Mouse (Mus musculus) limb, embryonic 11.5 days (tissue): Measurements from ENCODE around the gene Chst2. TPM values are rescaled to one million over a fixed set of nuclear protein-coding genes. Genes with fewer than 3 reads are reported as not detected.

Experiments
- polyA plus RNA-seq: library from polyadenylated mRNA; unstranded; fragments of >200 nt; fragmentation: Nextera tagmentation; extraction: Ambion mirVana; gene quantifications from 2 replicates; pipeline ENCODE4 v1.2.1, GENCODE M21; 2014

Gene Chst2
- polyA plus RNA-seq, 1 experiment from 2014 or later: 4.8 TPM

Other genes starting within 250 kb of the Chst2 start
- 148 and 156 TPM in 2 replicates for gene U2surp, start 105.3 kb upstream of the Chst2 start, polyA plus RNA-seq
- gene Paqr9, start 152.9 kb upstream of the Chst2 start, polyA plus RNA-seq: 0.17 TPM in 2 replicates
- 8.9 and 11.0 TPM in 2 replicates for gene Pcolce2, start 230.9 kb upstream of the Chst2 start, polyA plus RNA-seq